Mouse (Mus musculus) heart, postnatal 25 days (tissue): ENCODE data around the gene Focad. TPM values are rescaled to one million over a fixed set of nuclear protein-coding genes. Genes with fewer than 3 reads are reported as not detected.

ENCODE experiments used
- DNase-seq: peaks from one replicate; pipeline ENCODE4 v3.0.0; 2022; ENCODE audit warnings: low spot score
- intact Hi-C: fragments of 180-260 bp; cut with DNase I; formaldehyde crosslinking; loops from one replicate; pipeline ENCODE4 v1.15.1; 2025
- microRNA-seq: library from miRNA; unstranded; fragments of <30 nt; microRNA quantifications from one replicate; pipeline ENCODE4 v1.2.0, GENCODE M21; 2022
- total RNA-seq, 2 experiments: library from RNA; stranded (reverse); gene quantifications; 2 replicates each; pipeline ENCODE4 v1.2.3; 2021

Focad gene
- total RNA-seq, 2 experiments from 2014 or later = 15.0 to 17.0 TPM

- intact Hi-C loops = no loop called here
- DNase-seq = no peak
Observed at GRCm38 (mm10) chr4:88427630-88428239, 333.3 kb downstream of the Focad start.

GRCm38 (mm10) chr4:88432412-88433024 is 338.1 kb downstream of the Focad start:
- DNase-seq = no peak
- intact Hi-C loops = no loop called here

- intact Hi-C loops = loop anchor here (5.0 kb wide), 2 partner anchors 56 to 106 kb away; no protein-coding TSS in a partner anchor
- DNase-seq = no peak
Observed at GRCm38 (mm10) chr4:88436593-88437165, 342.2 kb downstream of the Focad start.

- intact Hi-C loops = loop anchor here (5.0 kb wide), 2 partner anchors 55 to 105 kb away; no protein-coding TSS in a partner anchor
- DNase-seq = no peak
Observed at GRCm38 (mm10) chr4:88437166-88437565, 342.7 kb downstream of the Focad start.

- DNase-seq = no peak
- intact Hi-C loops = loop anchor here (2.0 to 5.0 kb wide), 3 partner anchors 54 to 104 kb away; no protein-coding TSS in a partner anchor
Observed at GRCm38 (mm10) chr4:88437917-88438316, 343.5 kb downstream of the Focad start.

GRCm38 (mm10) chr4:88438326-88438989 is 344.0 kb downstream of the Focad start, which contains the start of gene Hacd4:
Gene Hacd4 (minus strand): TSS chr4:88438928.
- peak; percentile 54 for DNase-seq
- intact Hi-C loops = loop anchor here (2.0 to 5.0 kb wide), 3 partner anchors 54 to 104 kb away; no protein-coding TSS in a partner anchor

GRCm38 (mm10) chr4:88438990-88439329 is 344.5 kb downstream of the Focad start:
- DNase-seq = no peak
- intact Hi-C loops = loop anchor here (2.0 to 5.0 kb wide), 3 partner anchors 53 to 103 kb away; no protein-coding TSS in a partner anchor

- intact Hi-C loops = loop anchor here (2.0 to 5.0 kb wide), 3 partner anchors 53 to 103 kb away; no protein-coding TSS in a partner anchor
- no peak for DNase-seq
Observed at GRCm38 (mm10) chr4:88439669-88440123, 345.3 kb downstream of the Focad start.

- no peak for DNase-seq
- intact Hi-C loops = no loop called here
Observed at GRCm38 (mm10) chr4:88440814-88441213, 346.4 kb downstream of the Focad start.

- intact Hi-C loops = no loop called here
- DNase-seq = no peak
Observed at GRCm38 (mm10) chr4:88448976-88449375, 354.5 kb downstream of the Focad start.

GRCm38 (mm10) chr4:88450087-88450765 is 355.8 kb downstream of the Focad start:
- no peak for DNase-seq
- intact Hi-C loops = no loop called here

GRCm38 (mm10) chr4:88458093-88458492 is 363.7 kb downstream of the Focad start:
- no peak for DNase-seq
- intact Hi-C loops = no loop called here

GRCm38 (mm10) chr4:88458673-88459072 is 364.2 kb downstream of the Focad start:
- intact Hi-C loops = no loop called here

More at GRCm38 (mm10) chr4:88458673-88459072, 364.2 kb downstream of the Focad start:
- no peak for DNase-seq

Small RNA genes within 50 kb of the gene (microRNA-seq; reads per million reads assigned to microRNA genes)
- gene Mir491 = 5.0 reads per million, percentile 13 among the genes with 10 or more reads in this experiment

Other genes with a start within 250 kb of the Focad start
- gene Mllt3, start 61.3 kb upstream of the Focad start, total RNA-seq = 10 to 100 TPM; 11.7 to 12.2 TPM